In genomic region chrX:134585103-134586002, GRCm38 (mm10) we compare ENCODE assay signal across 8 mouse cellular contexts. TPM values are rescaled to one million over a fixed set of nuclear protein-coding genes. Genes with fewer than 3 reads are reported as not detected.
DNase-seq lines count a peak whose midpoint lies in the region; ATAC-seq and TF ChIP-seq lines count a peak whose summit lies in the region.

Gene Rpl36a (plus strand): TSS chrX:134585654.

- no peaks in the 10 kb centered on the region for H3K27me3 ChIP-seq in hindbrain, postnatal 0 days (ENCODE audit: insufficient read depth, low read length)

- H3K27ac ChIP-seq in gastrocnemius, adult 2 months: peak within 1 kb of the TSS; percentile 75
- peak within 1 kb of the TSS; percentile 71 for H3K27ac ChIP-seq in hindbrain, postnatal 0 days
- peak within 1 kb of the TSS; percentile 67 for H3K27ac ChIP-seq in left cerebral cortex, adult 2 months

- peak within 1 kb of the TSS; percentile 80 for H3K4me3 ChIP-seq in gastrocnemius, adult 2 months
- H3K4me3 ChIP-seq in hindbrain, postnatal 0 days (ENCODE audit: low read length): peak within 1 kb of the TSS; percentile 44
- H3K4me3 ChIP-seq in left cerebral cortex, adult 2 months: peak within 1 kb of the TSS; percentile 51

- H3K4me2 ChIP-seq in hindbrain, postnatal 0 days (ENCODE audit: low read depth, low read length): peak within 1 kb of the TSS; percentile 58

- intact Hi-C loops in gastrocnemius, adult 2 months (cut with DNase I): loop anchor here (2.0 to 10.0 kb wide), 3 partner anchors 15 to 419 kb away; partner anchors contain the start of genes Gla, Hnrnph2, Timm8a1 and Zmat1
- intact Hi-C loops in left cerebral cortex, adult 2 months (cut with DNase I): loop anchor here (5.0 to 10.0 kb wide), 2 partner anchors 43 to 521 kb away; partner anchors contain the start of gene Timm8a1

- WGBS in hindbrain, postnatal 0 days: 29% methylated on average over 45 of the region's 45 CpGs

- peak within 1 kb of the TSS; percentile 52 for H3K9ac ChIP-seq in hindbrain, postnatal 0 days (replicated peaks; ENCODE audit: low read length)

- no peaks in the 10 kb centered on the region; the same call in 1 of the 2 replicates for H3K36me3 ChIP-seq in hindbrain, postnatal 0 days (ENCODE audit: insufficient read depth, low read length)

- H3K4me1 ChIP-seq in hindbrain, postnatal 0 days (ENCODE audit: insufficient read depth, low read length): no peaks in the 10 kb centered on the region

- H3K9me3 ChIP-seq in hindbrain, postnatal 0 days (ENCODE audit: low read length): no peaks in the 10 kb centered on the region

- peak; percentile 96 for DNase-seq in ZHBTc4 (ENCODE audit: low read depth, low spot score)
- DNase-seq in gastrocnemius, adult 2 months: peak; percentile 90
- DNase-seq in hindbrain, postnatal 0 days (ENCODE audit: low spot score): peak; percentile 94
- DNase-seq in left cerebral cortex, adult 2 months (ENCODE audit: extremely low spot score in 1 of 2, low spot score in 2 of 2): peak; percentile 87
- DNase-seq in right cerebral cortex, adult 2 months (ENCODE audit: low spot score in 2 of 2): peak; percentile 89 to 90
- peak; percentile 89 for DNase-seq in urinary bladder, postnatal 14 days (ENCODE audit: low spot score)

- ATAC-seq in common myeloid progenitor, adult 5-6 weeks (replicated peaks; ENCODE audit: low read depth, poor library complexity, severe bottlenecking): peak; percentile 80
- ATAC-seq in hindbrain, postnatal 0 days: peak; percentile 99
- ATAC-seq in megakaryocyte, adult 5-6 weeks (ENCODE audit: poor library complexity, severe bottlenecking): peak; percentile 85

- peak; percentile 76 for TF ChIP-seq CTCF in gastrocnemius, adult 2 months (IDR thresholded peaks at IDR 0.05)
- peak; percentile 73 for TF ChIP-seq CTCF in hindbrain, postnatal 0 days (IDR thresholded peaks at IDR 0.05; ENCODE audit: low read depth)
- peak; percentile 75 for TF ChIP-seq CTCF in left cerebral cortex, adult 2 months (IDR thresholded peaks at IDR 0.05)

RNA-seq across cellular contexts. Expression of gene Rpl36a, which starts in this region (rescaled TPM):
- 6,063 and 10,653 TPM in 2 replicates for total RNA-seq in common myeloid progenitor, adult 5-6 weeks (2017)
- total RNA-seq in gastrocnemius, adult 2 months (2021): 100 to 1,000 TPM in 1 of 2 experiments, 10 to 100 TPM in 1; 93.2 to 124 TPM
- total RNA-seq in hindbrain, postnatal 0 days (2014; rRNA removed): 166 and 269 TPM in 2 replicates
- 202 and 203 TPM in 2 replicates for polyA plus RNA-seq in hindbrain, postnatal 0 days (2015; fragmentation: Nextera tagmentation; extraction: Ambion mirVana)
- 100 to 1,000 TPM; 104 to 106 TPM for total RNA-seq in left cerebral cortex, adult 2 months (2021)
- total RNA-seq in megakaryocyte, adult 5-6 weeks (2015): 854 and 930 TPM in 2 replicates
- total RNA-seq in megakaryocyte, adult 5-6 weeks (2017): 3,467 and 4,087 TPM in 2 replicates

Comparison
In these comparisons a context has a peak if more than half of its experiments do, and no peak if none do; other contexts are left out.
1. Peak in every context shown above with its lines: DNase-seq, ATAC-seq, H3K4me3 ChIP-seq and H3K27ac ChIP-seq.